ENCODE assay signal across 8 mouse cellular contexts in genomic region chr3:54745799-54746198, GRCm38 (mm10). TPM values are rescaled to one million over a fixed set of nuclear protein-coding genes. Genes with fewer than 3 reads are reported as not detected.
DNase-seq lines count a peak whose midpoint lies in the region; ATAC-seq and TF ChIP-seq lines count a peak whose summit lies in the region.

No protein-coding gene starts in this region.

- no peaks in the 10 kb centered on the region for H3K4me1 ChIP-seq in lung, embryonic 14.5 days (ENCODE audit: insufficient read depth)
- no peaks in the 10 kb centered on the region for H3K4me1 ChIP-seq in limb, embryonic 10.5 days

- 0 out of 2 replicates have a peak, but pooled peaks have one; percentile 11 for ATAC-seq in lung, embryonic 14.5 days (ENCODE audit: insufficient read depth)
- ATAC-seq in activated CD4-positive, CD25-positive, alpha-beta regulatory T cell, adult 4 months = peak; percentile 32

- H3K27me3 ChIP-seq in lung, embryonic 14.5 days (ENCODE audit: insufficient read depth, low read length) = no peaks in the 10 kb centered on the region
- no peaks in the 10 kb centered on the region for H3K27me3 ChIP-seq in limb, embryonic 10.5 days (ENCODE audit: low read depth, poor library complexity, severe bottlenecking)

- DNase-seq in cerebellum, postnatal 36 days = peak; percentile 14 to 19
- no peak for DNase-seq in cerebellum, adult 11 months
- peak; percentile 53 for DNase-seq in lung, embryonic 14.5 days
- no peak for DNase-seq in lung, postnatal 25 days (ENCODE audit: low spot score)
- peak; percentile 49 for DNase-seq in limb, embryonic 10.5 days (ENCODE audit: low spot score)
- no peak for DNase-seq in T-cell, adult 2 months (ENCODE audit: low spot score)
- DNase-seq in urinary bladder, adult 2 months (ENCODE audit: low spot score) = no peak

- no peak overlapping the region for H3K4me3 ChIP-seq in lung, embryonic 14.5 days (ENCODE audit: low read depth, low read length)
- no peak overlapping the region for H3K4me3 ChIP-seq in limb, embryonic 10.5 days

- H3K9me3 ChIP-seq in lung, embryonic 14.5 days (ENCODE audit: low read depth, low read length) = no peaks in the 10 kb centered on the region
- no peaks in the 10 kb centered on the region for H3K9me3 ChIP-seq in limb, embryonic 10.5 days (replicated peaks)

- no peak overlapping the region for H3K9ac ChIP-seq in lung, embryonic 14.5 days

- H3K36me3 ChIP-seq in lung, embryonic 14.5 days (ENCODE audit: insufficient read depth) = peaks cover 97% of the 10 kb centered on the region
- H3K36me3 ChIP-seq in limb, embryonic 10.5 days = peaks cover 99% of the 10 kb centered on the region

- H3K27ac ChIP-seq in lung, embryonic 14.5 days (ENCODE audit: low read depth) = no peak overlapping the region
- no peak overlapping the region for H3K27ac ChIP-seq in limb, embryonic 10.5 days

- WGBS in lung, embryonic 14.5 days = 46% methylated on average over 5 of the region's 5 CpGs
- 59% methylated on average over 5 of the region's 5 CpGs for WGBS in limb, embryonic 10.5 days

- TF ChIP-seq CTCF in lung, embryonic 14.5 days (IDR thresholded peaks at IDR 0.05; ENCODE audit: low read depth) = peak; percentile 64

- no peak overlapping the region for H3K4me2 ChIP-seq in lung, embryonic 14.5 days

RNA-seq across cellular contexts. Expression of gene Smad9, which starts 9.6 kb away (rescaled TPM):
- polyA plus RNA-seq in lung, embryonic 14.5 days (2014; fragmentation: Nextera tagmentation; extraction: Ambion mirVana) = 2.4 and 2.9 TPM in 2 replicates
- polyA plus RNA-seq in activated CD4-positive, CD25-positive, alpha-beta regulatory T cell, adult 4 months (2017; shearing (Covaris generic)) = not detected
- 0.23 and 0.26 TPM in 2 replicates for polyA plus RNA-seq in limb, embryonic 10.5 days (2016; fragmentation: Nextera tagmentation; extraction: Ambion mirVana)
- 7.6 and 10.3 TPM in 2 replicates for polyA plus RNA-seq in urinary bladder, adult 2 months (2012; rRNA removed)

RNA-seq across cellular contexts. Expression of gene Alg5, which starts 10.5 kb away (rescaled TPM):
- polyA plus RNA-seq in lung, embryonic 14.5 days (2014; fragmentation: Nextera tagmentation; extraction: Ambion mirVana) = 50.7 and 57.1 TPM in 2 replicates
- 10 to 100 TPM; 76.6 to 88.1 TPM for polyA plus RNA-seq in activated CD4-positive, CD25-positive, alpha-beta regulatory T cell, adult 4 months (2017; shearing (Covaris generic))
- polyA plus RNA-seq in limb, embryonic 10.5 days (2016; fragmentation: Nextera tagmentation; extraction: Ambion mirVana) = 39.8 and 42.0 TPM in 2 replicates
- polyA plus RNA-seq in urinary bladder, adult 2 months (2012; rRNA removed) = 33.8 and 41.4 TPM in 2 replicates

RNA-seq across cellular contexts. Expression of gene Exosc8, which starts 10.6 kb away (rescaled TPM):
- 149 and 154 TPM in 2 replicates for polyA plus RNA-seq in lung, embryonic 14.5 days (2014; fragmentation: Nextera tagmentation; extraction: Ambion mirVana)
- polyA plus RNA-seq in activated CD4-positive, CD25-positive, alpha-beta regulatory T cell, adult 4 months (2017; shearing (Covaris generic)) = 100 to 1,000 TPM; 205 to 218 TPM
- polyA plus RNA-seq in limb, embryonic 10.5 days (2016; fragmentation: Nextera tagmentation; extraction: Ambion mirVana) = 183 and 200 TPM in 2 replicates
- polyA plus RNA-seq in urinary bladder, adult 2 months (2012; rRNA removed) = 33.2 and 49.7 TPM in 2 replicates

RNA-seq across cellular contexts. Expression of gene Gm21958, which starts 31.6 kb away (rescaled TPM):
- 1.7 TPM in 1 of 2 replicates, not detected in the other for polyA plus RNA-seq in lung, embryonic 14.5 days (2014; fragmentation: Nextera tagmentation; extraction: Ambion mirVana)
- 1 to 10 TPM in 1 of 2 experiments, not detected in 1; 2.0 TPM for polyA plus RNA-seq in activated CD4-positive, CD25-positive, alpha-beta regulatory T cell, adult 4 months (2017; shearing (Covaris generic))
- 1.1 and 1.5 TPM in 2 replicates for polyA plus RNA-seq in limb, embryonic 10.5 days (2016; fragmentation: Nextera tagmentation; extraction: Ambion mirVana)
- not detected in 2 replicates for polyA plus RNA-seq in urinary bladder, adult 2 months (2012; rRNA removed)

RNA-seq across cellular contexts. Expression of gene Supt20, which starts 53.2 kb away (rescaled TPM):
- polyA plus RNA-seq in lung, embryonic 14.5 days (2014; fragmentation: Nextera tagmentation; extraction: Ambion mirVana) = 103 and 106 TPM in 2 replicates
- 100 to 1,000 TPM; 168 to 188 TPM for polyA plus RNA-seq in activated CD4-positive, CD25-positive, alpha-beta regulatory T cell, adult 4 months (2017; shearing (Covaris generic))
- 94.4 and 106 TPM in 2 replicates for polyA plus RNA-seq in limb, embryonic 10.5 days (2016; fragmentation: Nextera tagmentation; extraction: Ambion mirVana)
- polyA plus RNA-seq in urinary bladder, adult 2 months (2012; rRNA removed) = 66.8 and 68.4 TPM in 2 replicates

Comparison
In these comparisons a context has a peak if more than half of its experiments do, and no peak if none do; other contexts are left out.
1. DNase-seq: peak in cerebellum, postnatal 36 days (2 of 2), lung, embryonic 14.5 days (single experiment) and limb, embryonic 10.5 days (single experiment); none in cerebellum, adult 11 months (single experiment), lung, postnatal 25 days (single experiment), T-cell, adult 2 months (single experiment) and urinary bladder, adult 2 months (single experiment).